Mouse (Mus musculus): ENCODE measurements around the gene Nlrx1.

Nlrx1 gene

DNA sequence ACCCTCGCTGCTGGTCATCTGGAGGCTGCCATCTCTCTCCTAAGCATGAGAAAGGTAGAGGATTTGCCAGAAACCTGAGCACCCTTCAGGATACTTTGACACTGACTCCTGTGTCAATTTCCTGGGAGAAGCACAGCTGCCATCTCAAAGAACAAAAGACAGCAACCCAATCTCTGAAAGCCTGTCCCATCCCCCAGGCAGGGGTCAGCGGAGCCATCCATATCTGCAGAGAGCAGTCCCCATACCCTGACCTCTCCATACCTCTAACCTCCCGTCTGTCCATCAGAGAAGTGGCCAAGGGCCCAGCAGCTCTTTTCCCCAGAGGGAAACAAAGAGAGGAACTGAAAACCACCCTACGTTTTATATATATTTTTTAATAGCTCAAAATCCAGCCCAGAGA, 31.8 kb downstream of the Nlrx1 start:
- DNase-seq (ENCODE audit: low read depth, low spot score): no peak

DNA sequence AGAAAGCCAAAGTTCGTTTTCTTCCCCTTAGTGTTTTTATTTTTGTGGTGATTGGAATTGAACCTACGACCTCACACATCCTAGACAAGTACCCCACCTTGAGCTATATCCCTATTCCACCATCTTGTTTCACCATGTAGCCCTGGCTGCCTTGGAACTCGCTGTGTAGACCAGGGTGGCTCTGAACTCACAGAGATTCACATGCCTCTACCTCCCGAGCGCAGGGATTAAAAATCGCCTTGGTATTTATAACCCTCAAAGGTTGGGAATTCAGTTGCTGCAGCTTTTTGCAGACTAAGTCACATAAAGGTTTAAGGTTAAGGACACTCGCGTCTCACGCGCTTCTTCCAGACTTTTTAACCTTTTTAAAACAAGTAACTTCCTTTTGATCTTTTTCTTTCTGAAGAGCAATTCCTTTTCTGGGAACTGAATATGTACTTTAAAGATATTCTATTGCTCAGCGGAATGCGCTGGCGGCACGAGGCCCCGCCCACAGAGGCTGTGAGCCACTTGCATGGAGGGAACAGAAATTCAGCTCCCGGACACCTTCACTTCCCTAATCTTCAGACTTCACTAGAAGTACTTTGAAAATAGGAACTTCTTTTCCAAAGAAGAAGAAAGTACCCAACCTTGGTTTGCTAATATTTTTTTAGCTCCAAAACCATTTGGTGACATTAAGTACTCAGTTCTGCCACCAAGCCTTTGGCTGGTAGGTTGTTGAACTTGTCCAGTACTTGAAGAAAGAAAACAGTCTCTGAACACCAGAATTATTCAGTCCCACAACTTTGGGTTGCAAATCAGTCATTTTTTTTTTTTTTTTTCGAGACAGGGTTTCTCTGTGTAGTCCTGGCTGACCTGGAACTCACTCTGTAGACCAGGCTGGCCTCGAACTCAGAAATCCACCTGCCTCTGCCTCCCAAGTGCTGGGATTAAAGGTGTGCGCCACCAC, 33.6 kb downstream of the Nlrx1 start:
- DNase-seq (ENCODE audit: low read depth, low spot score): no peak

DNA sequence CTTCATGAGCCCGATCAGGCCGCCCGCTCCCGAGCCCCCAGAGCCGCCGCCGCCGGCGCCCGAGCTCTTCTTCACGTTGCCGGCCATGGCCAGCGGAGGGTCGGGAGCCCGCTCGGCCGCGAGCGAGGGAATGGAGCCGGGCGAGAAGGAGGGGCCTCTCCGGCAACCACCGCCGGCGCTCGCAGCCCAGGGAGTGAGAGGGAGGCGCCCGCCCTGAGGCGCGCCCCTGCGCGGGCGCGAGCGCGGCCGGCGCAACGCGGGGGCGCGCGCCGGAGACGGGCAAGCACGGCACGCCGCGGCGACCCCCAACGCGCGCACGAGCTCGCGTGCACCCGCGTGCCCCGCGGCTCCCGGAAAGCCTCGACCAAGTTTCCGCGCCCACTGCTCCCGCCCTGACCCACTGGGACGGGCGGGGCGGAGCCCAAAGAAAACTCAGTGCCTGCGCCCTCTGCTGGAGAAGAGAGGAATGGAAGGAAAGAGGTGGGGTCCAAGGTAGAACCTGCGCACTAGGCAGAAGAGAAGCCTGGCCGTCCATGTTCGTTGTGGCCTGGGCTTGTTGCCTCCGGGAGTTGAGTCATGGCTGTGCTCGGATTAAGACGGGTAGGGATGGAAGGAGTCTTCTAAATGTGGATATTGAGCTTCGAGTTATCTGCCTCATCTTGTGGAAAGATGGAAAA, 34.5 kb downstream of the Nlrx1 start, which contains the start of gene Cbl:
Gene Cbl (minus strand): TSS at position 248 of the 677 bp plus-strand sequence.
- DNase-seq (ENCODE audit: low read depth, low spot score): peak; percentile 94

DNA sequence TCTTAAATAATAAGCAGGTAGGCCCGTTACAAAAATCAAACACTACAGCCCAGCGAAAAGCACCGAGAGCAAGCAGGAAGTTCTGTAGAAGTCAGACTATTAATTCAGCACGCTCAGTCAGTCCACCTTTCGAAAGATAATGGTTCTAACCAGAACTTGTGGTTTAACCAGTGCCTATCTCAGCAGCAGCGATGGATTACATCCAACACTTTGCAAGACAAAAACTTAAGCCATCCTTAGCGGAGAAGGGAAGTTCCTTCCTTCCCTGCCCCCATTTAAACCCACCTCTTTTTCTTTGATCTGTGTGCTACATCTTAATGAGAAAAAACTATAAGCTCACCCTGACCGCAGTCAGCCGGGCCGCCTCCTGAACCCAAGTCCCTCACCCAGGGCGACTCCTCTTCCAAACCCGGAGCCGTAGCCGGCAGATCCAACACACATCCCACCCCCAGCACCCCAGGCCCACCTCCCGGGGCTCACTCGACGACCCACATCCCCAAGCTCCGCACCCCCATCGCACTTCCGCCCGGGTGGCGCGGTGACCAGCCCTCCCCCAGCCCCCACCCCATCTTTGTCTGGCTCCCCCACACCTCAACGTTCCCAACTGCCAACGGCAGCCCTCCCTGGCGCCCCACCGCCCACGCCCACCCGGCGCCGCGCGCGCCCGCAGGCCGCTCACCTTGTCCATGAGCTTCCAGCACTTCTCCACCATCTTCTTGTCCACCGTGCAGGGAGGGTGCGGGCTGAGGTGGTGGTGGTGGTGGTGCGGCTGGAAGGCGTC, 35.2 kb downstream of the Nlrx1 start:
- no peak for DNase-seq (ENCODE audit: low read depth, low spot score)

DNA sequence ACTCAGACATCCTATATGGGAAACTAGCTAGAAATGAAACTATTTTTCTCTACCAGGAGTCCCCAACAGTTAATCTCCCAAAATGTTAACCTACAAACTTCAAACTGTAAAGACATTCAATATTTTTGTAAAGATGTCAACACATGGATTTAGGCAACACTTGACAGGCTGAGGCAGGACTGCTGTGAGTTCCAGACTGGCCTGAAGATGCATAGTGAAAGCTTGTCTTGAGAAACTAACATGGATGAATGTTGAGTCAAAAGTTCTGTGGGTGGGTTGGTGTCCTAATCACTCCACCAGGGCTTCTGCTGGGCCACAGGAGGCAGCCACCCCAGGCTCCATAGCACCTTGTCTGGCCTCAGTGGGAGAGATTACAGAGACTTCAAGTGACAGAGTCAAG, 36.8 kb downstream of the Nlrx1 start:
- no peak for DNase-seq (ENCODE audit: low read depth, low spot score)

DNA sequence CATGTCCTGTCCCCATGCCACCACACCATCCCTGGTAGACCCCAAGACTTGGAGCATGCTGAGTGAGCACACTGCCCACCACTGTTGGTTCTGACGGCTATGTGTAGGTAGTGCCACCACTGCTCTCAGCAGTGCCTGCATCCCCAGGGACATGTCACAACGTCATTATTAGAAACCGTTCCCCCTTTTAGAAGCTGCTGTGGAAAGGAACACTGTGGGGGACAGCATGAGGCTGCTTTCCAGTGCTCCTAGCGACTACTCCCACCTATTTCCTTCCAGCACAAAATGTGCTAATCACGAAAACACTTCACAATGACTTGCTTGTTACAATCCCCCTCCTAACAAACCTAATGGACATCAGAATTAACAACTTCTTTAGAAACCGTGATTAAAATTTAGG, 42.4 kb downstream of the Nlrx1 start:
- DNase-seq (ENCODE audit: low read depth, low spot score): no peak

DNA sequence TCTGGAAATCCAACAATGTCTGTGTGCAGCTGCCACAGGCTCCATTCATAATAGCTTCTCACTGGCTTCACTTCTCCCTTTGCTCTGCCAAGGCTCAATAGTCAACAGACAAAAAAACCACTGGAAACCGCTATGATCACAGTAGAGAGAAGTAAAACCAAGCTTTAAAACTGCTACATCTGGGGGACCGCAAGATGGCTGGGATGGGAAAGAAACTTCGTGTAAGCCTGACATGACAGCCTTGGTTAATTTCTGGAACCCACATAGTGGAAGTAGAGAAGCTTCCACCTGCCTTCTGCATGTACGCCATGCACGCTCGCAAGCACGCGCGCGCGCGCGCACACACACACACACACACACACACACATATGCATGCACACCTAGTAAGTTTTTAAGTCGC, 54.9 kb downstream of the Nlrx1 start:
- no peak for DNase-seq (ENCODE audit: low read depth, low spot score)

DNA sequence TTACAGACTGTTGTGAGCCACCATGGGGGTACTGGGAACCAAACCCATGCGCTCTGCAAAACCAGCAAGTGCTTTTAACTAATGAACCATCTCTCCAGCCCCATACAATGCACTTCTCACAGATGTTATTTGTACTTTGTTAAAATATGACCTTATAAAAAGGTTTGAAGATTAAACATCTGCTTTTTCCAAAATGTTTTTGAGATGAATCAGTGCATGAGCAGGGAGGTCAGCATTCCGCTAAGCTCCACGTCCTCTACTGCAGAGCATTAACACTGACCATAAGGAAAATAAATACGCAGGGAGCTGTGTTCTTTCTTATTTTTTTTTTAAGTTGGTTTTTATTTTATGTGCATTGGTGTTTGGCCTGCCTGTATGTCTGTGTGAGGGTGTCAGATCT, 56.0 kb downstream of the Nlrx1 start:
- no peak for DNase-seq (ENCODE audit: low read depth, low spot score)

DNA sequence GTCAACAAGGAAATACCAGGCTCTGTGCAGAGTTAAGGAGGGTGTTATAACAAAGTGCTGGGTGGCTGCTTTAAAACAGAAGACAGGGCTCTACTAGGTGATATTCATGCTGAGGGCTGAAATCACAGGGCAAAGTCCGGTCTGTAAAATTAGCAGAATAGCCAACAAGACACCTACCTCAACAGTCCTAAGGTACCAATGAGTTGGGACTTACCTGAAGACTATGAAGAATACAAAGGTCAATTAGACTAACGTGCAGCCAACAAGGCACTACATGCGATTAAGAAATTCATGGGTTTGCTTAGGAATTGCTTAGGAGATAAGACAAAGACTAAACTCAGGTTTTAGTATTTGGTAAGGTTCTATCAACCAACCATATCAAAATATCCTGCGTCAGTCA, 59.0 kb downstream of the Nlrx1 start:
- DNase-seq (ENCODE audit: low read depth, low spot score): no peak

DNA sequence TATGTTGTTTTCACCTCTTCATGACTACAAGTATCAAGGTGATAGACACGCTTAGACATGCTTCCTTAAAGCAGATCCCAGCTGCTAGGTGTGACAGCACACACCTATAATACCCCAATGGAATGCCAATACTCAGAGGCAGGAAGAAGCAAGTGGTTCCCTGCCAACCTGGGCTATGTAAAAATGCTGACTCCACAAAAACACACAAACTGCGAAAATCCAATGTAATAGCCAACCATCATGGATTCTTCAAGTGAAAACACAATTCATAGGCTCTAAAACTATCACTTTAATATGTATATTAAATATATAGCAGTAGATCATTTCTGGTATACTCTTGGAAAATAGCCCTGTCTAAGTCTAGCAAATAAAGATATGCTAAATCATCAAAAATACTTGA, 60.6 kb downstream of the Nlrx1 start:
- no peak for DNase-seq (ENCODE audit: low read depth, low spot score)
